Mouse (Mus musculus) cerebellum, adult (tissue): ENCODE results near the gene Ppp1cb.
"Not testable (repeated sequence)": the region's sequence is repeated elsewhere in the genome, so short reads cannot be mapped to it uniquely, and the experiment has no call there.

Experiments used
- ATAC-seq: cut with Nextera tagmentation; 2 replicates; pipeline ENCODE4 v1.9.2; 2017; ENCODE audit warnings: mild to moderate bottlenecking, moderate library complexity, mixed read lengths; ENCODE audit not compliant: insufficient number of reproducible peaks, low FRiP score, low TSS enrichment

The Ppp1cb gene

DNA sequence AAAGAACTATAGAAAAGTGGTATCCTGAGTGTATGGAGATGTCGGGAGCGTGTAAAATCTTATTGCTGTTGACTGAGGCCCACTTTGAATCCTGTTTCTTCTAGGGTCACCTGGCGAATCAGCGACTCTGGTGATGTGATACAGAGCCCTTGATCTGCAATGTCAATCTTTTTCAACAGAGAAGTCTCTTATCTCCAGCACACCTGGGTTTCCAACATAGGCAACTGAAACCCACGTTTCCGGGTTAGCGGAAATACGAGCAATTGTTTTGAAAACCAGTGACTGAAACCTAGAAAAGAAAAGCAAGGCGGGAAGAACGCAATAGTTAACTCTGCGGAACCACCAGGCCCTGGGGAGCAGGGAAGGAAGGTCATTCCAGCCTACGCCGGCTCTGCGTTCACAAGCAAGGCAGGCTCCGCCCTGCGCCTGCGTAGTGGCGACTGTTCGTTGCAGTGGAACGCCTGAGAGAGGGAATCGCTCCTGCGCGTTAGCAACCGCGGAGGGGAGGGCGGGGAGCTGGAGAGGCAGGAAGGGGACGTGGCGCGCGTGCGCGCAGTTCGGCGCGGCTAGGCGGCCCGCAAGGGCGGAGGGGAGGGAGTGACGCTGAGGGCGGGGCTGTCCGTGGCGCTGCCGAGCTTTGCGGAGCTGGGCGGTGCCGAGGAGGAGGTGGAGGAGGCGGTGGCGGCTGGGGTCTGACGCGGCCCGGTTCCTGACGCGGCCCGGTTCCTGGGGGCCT, at the start of gene Ppp1cb:
Gene Ppp1cb, plus strand, starts transcription at position 436 of the 736 bp plus-strand sequence.
- peak; percentile 99 for ATAC-seq

DNA sequence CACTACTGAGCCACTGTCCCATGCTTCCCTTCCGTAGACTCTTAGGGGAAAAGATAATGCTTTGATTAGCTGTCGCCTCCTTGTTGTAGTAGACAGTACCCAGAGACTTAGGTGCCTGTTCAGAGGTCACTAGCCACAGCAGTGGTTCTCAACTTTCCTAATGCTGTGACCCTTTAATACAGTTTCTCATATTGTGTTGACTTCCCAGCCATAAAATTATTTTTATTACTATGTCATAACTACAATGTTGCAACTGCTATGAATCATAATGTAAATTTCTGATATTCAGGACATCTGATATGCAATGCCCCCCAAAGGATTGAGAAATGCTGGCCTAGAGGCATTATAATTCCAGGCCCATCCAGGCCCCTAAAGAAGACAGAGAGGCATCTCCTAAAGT, 48.9 kb upstream of the Ppp1cb start:
- no peak for ATAC-seq

DNA sequence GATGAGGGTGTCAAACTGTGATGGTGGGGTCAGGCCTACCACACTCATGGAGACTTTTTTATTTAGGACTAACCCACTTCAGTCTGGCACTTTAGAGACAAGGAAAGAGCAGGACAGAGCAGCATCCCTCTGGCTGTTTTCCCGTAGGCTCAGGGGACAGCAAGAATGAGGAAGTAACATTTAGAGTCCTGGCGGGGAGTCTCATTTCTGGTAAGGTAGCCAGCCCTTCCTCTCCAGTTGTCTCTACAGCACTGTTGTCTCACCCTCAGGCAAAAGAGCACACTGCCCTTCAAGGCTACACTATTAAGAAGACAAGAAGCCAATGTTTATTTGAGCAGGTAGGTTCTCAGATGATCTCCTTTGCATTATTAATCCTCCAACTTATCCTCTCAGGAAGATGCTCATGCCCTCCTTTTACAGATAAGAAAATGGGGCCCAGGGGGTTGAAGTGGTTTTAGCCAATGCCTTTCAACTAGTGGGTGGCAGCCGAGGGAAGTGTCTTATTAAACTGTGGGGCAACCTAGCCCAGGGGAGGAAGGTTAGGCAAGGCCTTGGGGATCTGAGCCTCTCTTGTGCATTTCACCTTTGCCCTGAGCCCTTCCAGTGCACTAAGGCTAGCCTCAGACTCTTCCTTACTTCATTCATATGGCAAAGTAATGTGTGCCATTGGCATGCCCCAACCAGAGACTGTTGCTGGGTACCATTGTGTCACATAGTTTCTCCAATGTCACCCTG, 47.5 kb upstream of the Ppp1cb start:
- ATAC-seq = no peak

DNA sequence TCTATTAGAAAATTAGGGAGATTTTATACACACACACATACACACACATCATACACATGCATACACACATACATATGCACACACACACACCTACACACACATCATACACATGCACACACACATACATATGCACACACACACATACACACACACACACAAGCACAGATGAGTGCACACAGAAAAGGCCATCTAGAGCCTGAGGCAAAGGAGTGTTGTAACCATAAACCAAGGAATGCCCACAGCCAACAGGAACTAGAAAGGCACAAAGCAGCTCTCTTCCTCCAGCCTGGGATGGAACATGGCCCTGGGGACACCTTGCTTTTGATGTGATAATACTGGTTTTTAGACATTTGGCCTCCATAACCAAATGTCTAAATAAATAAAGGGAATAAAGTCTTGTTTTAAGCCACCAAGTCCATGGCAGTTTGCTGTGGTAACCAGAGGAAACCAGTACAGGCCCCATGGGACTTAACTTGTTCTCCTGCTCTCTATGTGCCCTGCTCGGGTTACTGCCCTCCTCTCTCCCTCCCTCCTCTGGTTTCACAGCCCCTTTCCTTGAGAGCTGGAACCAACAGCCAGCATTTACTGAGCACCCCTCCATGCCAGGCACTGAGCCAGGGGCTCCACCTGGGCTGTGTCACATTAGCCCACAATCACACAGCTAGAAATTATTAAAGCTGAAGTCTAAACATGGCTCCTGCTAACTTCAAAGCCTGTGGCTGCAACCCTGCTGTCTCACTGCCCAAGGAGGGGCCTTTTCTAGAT, 46.3 kb upstream of the Ppp1cb start:
- no peak for ATAC-seq

DNA sequence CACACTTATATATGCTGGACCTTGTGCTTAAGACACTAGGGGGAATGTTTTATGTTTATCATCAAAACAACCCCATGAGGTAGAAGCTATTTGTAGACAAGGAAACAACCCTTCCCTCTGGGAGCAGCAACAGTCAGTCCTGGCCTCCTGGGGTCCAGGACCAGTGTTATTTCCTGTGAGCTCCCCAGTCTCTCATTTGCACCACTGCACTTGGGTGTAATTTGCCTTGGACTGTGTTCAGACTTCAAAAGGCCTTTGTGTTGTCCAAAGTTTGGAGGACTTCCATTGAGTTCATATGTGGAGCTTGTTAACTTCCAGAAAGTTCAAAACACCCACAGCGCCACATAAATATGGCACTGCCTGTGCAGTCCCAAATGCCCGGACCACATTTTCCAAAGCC, 45.6 kb upstream of the Ppp1cb start:
- ATAC-seq = no peak

DNA sequence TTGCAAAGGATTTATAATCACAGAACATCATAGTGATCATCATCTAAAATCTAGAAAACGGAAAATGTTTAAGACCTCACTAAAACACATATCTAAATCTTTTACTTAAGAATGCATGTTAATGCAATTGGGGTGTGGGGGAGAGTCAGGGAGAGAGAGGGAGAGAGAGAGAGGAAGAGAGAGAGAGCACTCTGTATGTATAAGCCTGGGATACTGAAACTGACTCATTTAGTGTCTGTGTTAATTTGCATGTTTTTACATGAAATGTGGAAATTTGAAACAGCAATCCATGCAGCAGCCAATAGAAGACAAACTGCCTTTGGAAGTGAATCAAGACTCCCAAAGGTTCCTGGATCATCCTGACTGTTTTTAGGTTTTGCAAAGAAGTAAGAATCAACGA, 45.1 kb upstream of the Ppp1cb start:
- no peak for ATAC-seq

DNA sequence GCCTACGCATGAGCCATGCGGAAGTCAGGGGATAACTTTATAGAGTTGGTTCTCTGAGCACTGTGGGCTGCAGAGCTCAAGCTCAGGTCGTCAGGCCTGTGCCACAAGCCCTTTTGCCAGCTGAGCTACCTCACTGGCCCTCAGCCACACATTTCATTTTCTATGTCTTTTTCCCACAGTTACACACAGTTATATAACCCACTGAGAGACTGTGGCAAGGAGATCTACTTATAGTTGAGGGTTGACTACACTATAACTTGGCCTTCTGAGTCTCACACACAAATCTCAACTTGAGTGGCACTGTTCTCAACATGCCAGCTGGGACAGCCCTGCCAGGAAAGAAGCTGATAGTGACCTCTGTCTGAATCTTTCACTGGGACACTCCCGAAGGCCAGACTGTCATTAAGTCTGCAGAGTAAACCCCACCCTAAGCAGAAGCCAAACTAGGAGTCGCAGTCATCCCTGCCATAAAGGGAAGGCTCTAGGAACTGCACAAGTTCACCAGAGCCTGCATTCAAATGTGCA, 44.1 kb upstream of the Ppp1cb start:
- ATAC-seq = no peak

DNA sequence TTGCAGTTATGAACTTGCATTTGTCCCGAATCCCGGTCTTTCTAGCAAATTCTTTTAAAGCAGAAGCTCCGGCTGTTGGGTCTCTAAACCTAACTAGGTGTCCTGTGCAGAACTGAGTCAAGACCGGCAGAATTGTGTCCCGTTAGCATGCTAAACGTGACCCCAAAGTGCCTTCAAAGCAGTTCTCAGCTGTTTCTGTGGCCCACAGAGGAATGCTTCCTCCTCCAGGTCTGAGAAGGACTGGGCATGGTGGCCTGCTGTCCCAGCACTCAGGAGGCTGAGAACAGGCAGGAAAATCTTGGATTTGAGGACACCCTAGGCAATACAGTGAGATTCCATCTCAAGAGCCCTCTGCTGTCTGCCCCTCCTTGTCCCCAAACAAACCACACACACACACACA, 43.1 kb upstream of the Ppp1cb start:
- no peak for ATAC-seq

DNA sequence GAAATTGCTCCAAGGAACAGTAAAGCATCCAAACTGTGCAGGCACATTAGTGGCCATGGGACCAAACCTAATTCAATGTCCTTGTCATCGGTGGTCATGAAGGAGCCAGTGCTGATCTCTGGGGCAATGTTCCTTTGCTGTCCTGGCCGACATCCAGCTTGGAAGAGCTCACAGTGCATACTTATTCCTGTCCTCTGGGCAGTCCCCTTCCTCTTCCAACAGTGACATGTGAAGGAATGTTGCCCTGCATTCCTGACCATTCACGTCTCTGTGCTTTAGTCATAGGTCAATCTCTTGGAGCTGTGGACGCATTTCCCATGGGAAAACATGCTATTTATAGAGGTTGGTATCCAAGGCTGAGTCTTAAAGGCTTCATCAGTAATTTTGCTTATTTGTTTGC, 41.8 kb upstream of the Ppp1cb start:
- ATAC-seq = no peak

DNA sequence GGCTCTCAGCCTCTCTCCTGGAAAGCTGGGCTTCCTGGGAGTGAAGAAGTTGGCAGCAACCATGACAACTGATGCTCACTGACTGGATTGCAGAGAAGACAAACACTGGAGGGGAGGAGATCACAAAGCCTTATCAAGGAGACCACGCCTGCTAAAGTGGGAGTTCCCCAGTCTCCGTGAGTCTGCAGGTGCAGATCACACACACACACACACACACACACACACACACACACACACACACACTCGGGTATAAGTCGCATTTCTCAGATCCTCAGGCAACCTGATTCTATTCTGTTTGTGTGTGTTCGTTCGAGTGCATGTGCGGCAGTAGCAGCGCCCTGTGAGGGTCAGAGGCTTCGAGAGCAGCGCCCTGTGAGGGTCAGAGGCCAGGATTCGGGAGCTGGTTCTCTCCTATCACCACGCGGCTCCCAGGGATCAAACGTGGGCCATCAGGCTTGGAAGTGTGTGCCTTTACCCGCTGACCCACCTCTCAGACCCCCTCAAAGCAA, 36.5 kb upstream of the Ppp1cb start:
- no peak for ATAC-seq

DNA sequence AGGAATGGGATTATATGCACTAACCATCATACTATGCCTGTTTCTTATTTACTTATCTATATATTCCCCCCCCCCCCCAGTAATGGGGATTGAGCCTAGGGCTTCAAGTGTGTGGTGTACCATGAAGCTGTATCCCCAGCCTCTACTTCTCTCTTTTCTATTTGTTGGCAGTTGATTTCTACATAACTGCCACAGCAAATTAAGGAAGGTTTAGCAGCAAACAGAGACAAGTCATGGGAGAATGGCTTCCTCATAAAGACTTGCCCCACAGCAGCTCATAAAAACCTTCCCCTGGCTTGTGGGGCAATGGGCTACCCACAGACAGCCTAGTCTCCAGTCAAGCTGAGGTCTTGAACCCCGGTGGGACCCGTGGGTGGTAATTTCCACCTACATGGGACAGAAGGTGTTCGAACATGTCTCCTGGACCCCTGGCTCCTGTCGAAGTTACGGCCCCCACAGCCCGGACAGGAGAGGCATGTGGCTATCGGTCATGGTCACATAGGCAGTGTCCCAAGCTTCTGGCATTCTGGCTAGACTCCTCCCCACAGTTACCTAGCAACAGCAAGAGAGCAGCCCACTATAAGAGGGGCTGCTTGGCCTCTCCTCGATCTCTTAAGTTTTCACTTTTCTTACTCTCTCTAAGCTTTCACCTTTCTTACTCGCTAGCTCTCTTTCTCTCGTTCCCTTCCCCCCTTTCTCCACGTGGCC, 35.1 kb upstream of the Ppp1cb start:
- no peak for ATAC-seq

DNA sequence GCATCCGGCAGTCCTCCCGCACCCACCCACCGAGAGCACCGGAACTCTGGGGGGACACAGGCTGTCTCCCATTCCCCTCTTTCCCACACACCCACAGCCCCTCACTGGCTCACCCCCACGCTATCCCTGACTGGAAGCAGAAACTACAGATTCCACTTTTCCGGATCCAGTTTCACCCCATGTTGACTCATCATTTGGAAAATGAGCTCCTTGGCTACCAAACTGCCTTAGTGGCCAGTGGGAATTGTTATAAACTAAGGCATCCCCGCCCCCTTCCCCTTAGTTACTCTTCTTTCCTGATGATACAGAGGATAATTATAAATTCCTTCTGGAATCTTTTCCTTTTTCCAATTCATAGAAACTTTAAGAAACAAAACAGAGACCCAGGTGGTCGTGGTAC, 34.2 kb upstream of the Ppp1cb start:
- ATAC-seq = no peak

DNA sequence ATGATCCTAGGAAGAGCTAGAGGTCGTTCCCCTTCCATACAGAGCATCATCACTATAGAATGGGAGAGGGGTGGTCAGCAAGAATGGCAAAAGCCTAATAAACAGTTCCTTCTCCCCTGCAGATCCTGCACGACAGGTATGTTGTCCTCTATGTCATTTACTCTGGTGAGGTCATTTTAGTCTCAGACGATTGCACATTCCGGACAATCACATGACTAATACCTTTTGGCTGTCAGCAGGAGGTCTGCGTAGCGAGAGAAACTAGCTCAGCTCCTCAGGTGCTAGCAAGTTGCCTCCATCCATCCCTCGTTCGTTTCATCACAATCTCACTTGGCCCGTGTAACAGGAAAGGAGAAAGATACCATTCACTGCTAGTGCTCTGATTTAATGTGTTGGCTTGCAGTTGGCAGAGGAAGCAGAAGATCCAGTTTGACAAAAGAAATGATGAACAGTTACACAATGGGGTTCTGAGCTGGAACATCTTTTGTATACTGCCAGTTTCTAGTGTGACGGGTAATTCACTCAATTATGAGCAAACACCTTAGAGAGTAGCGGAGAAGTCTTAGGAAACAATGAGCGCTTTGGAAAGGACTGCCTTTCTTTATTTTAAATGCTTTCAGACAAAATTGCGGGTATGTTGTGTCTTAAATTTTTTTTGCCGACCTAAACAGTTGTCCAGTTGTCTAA, 33.0 kb upstream of the Ppp1cb start:
- no peak for ATAC-seq

DNA sequence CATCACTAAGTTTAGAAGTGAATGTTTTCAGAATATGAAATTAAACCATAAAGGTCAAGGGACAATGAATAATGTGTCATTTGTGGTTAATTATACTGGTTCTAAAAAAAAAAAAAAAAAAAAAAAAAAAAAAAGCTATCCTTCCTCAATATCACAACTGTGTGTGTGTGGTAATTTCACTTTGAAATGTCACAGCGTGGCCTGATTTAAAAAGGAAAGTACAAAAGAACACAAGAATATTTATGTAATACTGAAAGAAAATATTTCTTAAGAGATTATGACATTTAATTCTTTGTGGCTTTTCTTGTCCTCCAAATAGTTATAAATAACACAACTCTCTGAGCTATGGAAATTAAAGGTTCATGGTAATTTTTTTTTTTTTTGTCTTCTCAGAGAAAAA, 28.2 kb upstream of the Ppp1cb start:
- ATAC-seq = no peak

DNA sequence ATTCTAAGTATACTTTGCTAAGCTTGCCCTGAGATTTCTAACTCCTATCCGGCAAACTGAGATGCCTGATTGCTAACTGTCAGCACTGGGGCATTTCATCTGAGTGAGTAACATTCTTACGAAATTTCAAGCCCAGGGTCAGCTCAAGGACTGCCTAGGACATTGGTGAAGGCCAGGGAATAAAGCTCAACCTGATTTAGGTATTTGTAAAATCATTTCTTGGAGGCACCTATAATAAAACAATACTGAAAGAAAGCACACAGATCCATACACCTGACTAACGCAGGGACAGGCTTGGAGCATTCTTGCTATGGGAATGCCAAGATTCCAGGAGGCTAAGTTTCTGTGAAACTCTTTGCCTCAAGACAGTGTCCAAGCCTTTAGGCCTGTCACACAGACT, 24.3 kb upstream of the Ppp1cb start:
- ATAC-seq = not testable (repeated sequence)

DNA sequence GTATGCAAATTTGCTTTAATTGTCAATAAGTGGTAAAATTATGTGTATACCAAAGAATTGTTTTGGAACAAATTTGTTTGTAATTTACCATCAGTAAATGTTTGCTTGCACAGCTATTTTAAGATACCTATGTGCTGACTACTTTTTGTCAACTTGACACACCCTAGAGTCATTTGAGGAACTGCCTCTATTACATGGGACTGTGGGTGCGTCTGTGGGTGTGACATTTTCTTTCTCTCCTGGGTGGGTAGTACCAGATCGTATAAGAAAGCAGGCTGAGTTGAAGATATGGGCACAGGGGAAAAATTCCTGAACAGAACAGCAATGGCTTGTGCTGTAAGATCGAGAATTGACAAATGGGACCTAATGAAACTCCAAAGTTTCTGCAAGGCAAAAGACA, 23.0 kb upstream of the Ppp1cb start:
- ATAC-seq = no peak

DNA sequence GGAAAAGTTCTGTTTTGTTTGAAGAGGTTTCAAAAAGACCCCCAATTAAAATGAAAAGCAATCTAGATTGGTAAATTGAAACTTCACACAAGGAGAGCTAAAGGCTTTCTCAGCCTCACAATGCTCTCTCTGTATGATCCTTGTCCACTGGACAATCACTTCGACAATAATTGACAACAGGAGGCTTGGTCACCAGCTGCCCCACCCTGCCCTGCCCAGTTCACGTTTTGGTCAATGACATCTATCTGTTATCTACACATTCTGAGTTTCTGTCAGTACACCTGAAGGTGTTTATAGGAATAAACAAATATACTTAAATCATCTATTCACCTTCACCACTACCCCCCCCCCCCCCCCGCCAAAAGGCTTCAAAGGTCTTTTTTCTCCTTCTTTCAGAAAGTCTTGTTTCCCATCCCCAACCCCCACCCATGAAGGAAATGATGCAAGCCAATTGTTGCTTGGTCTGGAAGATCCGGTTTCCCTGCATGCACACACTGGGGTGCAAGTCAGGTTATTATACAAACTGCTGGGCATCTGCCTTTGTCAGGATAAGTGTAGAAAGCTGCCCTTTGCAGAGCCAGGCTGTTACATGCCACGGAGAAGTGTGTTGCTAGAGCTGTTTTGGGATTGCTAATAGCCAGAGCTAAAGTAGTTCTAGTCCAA, 20.6 kb upstream of the Ppp1cb start:
- ATAC-seq = peak; percentile 26; the same call in 1 of the 2 replicates

DNA sequence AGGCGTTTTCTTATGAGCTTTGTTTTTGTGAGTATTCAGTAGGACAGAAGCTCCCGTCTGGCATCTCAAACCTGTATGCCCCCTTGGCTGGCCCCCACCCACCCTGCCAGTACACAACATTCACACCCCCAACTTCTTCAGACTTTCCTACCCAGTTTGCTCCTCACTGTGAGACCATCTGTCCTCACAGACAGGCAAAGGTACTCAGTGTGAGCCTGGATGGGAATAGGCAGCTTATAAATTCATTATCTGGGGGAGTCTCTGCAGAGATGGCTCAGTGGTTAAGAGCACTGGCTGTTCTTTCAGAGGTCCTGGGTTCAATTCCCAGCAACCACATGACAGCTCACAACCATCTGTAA, 20.1 kb upstream of the Ppp1cb start:
- peak; percentile 70; the same call in 1 of the 2 replicates for ATAC-seq

DNA sequence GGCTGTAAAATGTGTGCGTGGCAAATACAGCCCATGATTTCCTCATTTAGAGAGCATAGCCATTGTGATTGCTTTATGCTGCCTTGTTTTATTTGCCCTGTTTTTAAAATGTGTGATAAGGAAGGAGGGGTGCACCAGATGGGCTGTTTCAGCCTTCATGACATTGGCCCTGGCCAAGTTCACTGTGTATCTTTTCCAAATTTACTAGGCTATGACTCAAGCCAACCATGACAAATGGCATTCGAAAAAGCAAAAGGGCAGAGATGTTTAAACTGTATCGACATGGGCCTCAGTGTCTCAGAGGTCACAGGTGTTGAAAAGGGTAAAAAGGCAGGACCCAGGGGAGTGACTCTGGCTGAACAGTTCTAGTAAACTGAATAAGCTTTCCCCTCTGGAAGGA, 17.3 kb upstream of the Ppp1cb start:
- ATAC-seq = no peak
